Mouse (Mus musculus): ENCODE data around the gene Tmem63c. TPM values are rescaled to one million over a fixed set of nuclear protein-coding genes. Genes with fewer than 3 reads are reported as not detected.

Tmem63c gene
- polyA plus RNA-seq, 1 experiment from 2014 or later = not detected

- H3K36me3 ChIP-seq = no peaks in the 10 kb centered on the region
- peaks cover 20% of the 10 kb centered on the region for H3K4me1 ChIP-seq (replicated peaks)
- WGBS = 39% methylated on average over 16 of the region's 16 CpGs
- no peak overlapping the region for H3K9ac ChIP-seq
- peaks cover 99% of the 10 kb centered on the region for H3K27me3 ChIP-seq (replicated peaks)
- no peak overlapping the region for H3K4me3 ChIP-seq
- no peak for ATAC-seq (ENCODE audit: insufficient number of reproducible peaks, low FRiP score)
- no peaks in the 10 kb centered on the region for H3K9me3 ChIP-seq (replicated peaks)
- no peak overlapping the region for H3K27ac ChIP-seq (ENCODE audit: poor library complexity, severe bottlenecking)
- H3K4me2 ChIP-seq = no peak overlapping the region
Measured at GRCm38 (mm10) chr12:86988227-86988626, 32.9 kb upstream of the Tmem63c start.

GRCm38 (mm10) chr12:86989378-86989777, 31.8 kb upstream of the Tmem63c start:
- Histone ChIP-seq H3K27ac (ENCODE audit: poor library complexity, severe bottlenecking) (no peak overlapping the region), H3K27me3 (replicated peaks) (peaks cover 93% of the 10 kb centered on the region), H3K36me3 (no peaks in the 10 kb centered on the region), H3K9me3 (replicated peaks) (no peaks in the 10 kb centered on the region), H3K4me3 (no peak overlapping the region), H3K4me1 (replicated peaks) (peaks cover 14% of the 10 kb centered on the region), H3K9ac (no peak overlapping the region), H3K4me2 (no peak overlapping the region)
- WGBS = 11% methylated on average over 15 of the region's 15 CpGs
- no peak for ATAC-seq (ENCODE audit: insufficient number of reproducible peaks, low FRiP score)

GRCm38 (mm10) chr12:86989890-86990754, 31.0 kb upstream of the Tmem63c start, which contains the start of gene Zdhhc22:
TSS of gene Zdhhc22 (minus strand) at chr12:86990430.
- H3K36me3 ChIP-seq = no peaks in the 10 kb centered on the region
- H3K4me1 ChIP-seq (replicated peaks) = peaks cover 14% of the 10 kb centered on the region
- H3K4me3 ChIP-seq = peak within 1 kb of the TSS; percentile 26
- H3K9me3 ChIP-seq (replicated peaks) = no peaks in the 10 kb centered on the region
- ATAC-seq (ENCODE audit: insufficient number of reproducible peaks, low FRiP score) = peak; percentile 43; the same call in 1 of the 2 replicates
- WGBS = under 1% methylated on average over 60 of the region's 68 CpGs
- no peak within 1 kb of the TSS for H3K9ac ChIP-seq
- no peak within 1 kb of the TSS for H3K27ac ChIP-seq (ENCODE audit: poor library complexity, severe bottlenecking)
- H3K27me3 ChIP-seq (replicated peaks) = peaks cover 86% of the 10 kb centered on the region
- peak within 1 kb of the TSS; percentile 63 for H3K4me2 ChIP-seq

- peak overlapping the region; percentile 63; the same call in 1 of the 2 replicates for H3K4me2 ChIP-seq
- ATAC-seq (ENCODE audit: insufficient number of reproducible peaks, low FRiP score) = no peak
- no peak overlapping the region for H3K4me3 ChIP-seq
- peaks cover 14% of the 10 kb centered on the region for H3K4me1 ChIP-seq (replicated peaks)
- no peak overlapping the region for H3K9ac ChIP-seq
- peaks cover 79% of the 10 kb centered on the region for H3K27me3 ChIP-seq (replicated peaks)
- no peaks in the 10 kb centered on the region for H3K9me3 ChIP-seq (replicated peaks)
- 37% methylated on average over 2 of the region's 2 CpGs for WGBS
- H3K27ac ChIP-seq (ENCODE audit: poor library complexity, severe bottlenecking) = no peak overlapping the region
- no peaks in the 10 kb centered on the region for H3K36me3 ChIP-seq
Measured at GRCm38 (mm10) chr12:86990755-86991110, 30.4 kb upstream of the Tmem63c start.

GRCm38 (mm10) chr12:86994166-86994565, 27.0 kb upstream of the Tmem63c start:
- peaks cover 45% of the 10 kb centered on the region for H3K27me3 ChIP-seq (replicated peaks)

GRCm38 (mm10) chr12:86994776-86995175, 26.4 kb upstream of the Tmem63c start:
- no peaks in the 10 kb centered on the region for H3K36me3 ChIP-seq
- H3K4me2 ChIP-seq = no peak overlapping the region
- no peak overlapping the region for H3K27ac ChIP-seq (ENCODE audit: poor library complexity, severe bottlenecking)
- no peak for ATAC-seq (ENCODE audit: insufficient number of reproducible peaks, low FRiP score)
- peaks cover 39% of the 10 kb centered on the region for H3K27me3 ChIP-seq (replicated peaks)
- WGBS = 55% methylated on average over 3 of the region's 3 CpGs
- H3K9me3 ChIP-seq (replicated peaks) = no peaks in the 10 kb centered on the region
- H3K9ac ChIP-seq = no peak overlapping the region
- peaks cover 15% of the 10 kb centered on the region for H3K4me1 ChIP-seq (replicated peaks)
- no peak overlapping the region for H3K4me3 ChIP-seq

More at GRCm38 (mm10) chr12:86994166-86994565, 27.0 kb upstream of the Tmem63c start:
- Histone ChIP-seq H3K4me2 (no peak overlapping the region), H3K36me3 (no peaks in the 10 kb centered on the region), H3K9ac (no peak overlapping the region), H3K4me1 (replicated peaks) (peaks cover 15% of the 10 kb centered on the region), H3K4me3 (no peak overlapping the region), H3K27ac (ENCODE audit: poor library complexity, severe bottlenecking) (no peak overlapping the region), H3K9me3 (replicated peaks) (no peaks in the 10 kb centered on the region)
- no peak for ATAC-seq (ENCODE audit: insufficient number of reproducible peaks, low FRiP score)
- 29% methylated on average over 4 of the region's 4 CpGs for WGBS

GRCm38 (mm10) chr12:86995931-86996330, 25.2 kb upstream of the Tmem63c start:
- no peaks in the 10 kb centered on the region for H3K36me3 ChIP-seq
- H3K27ac ChIP-seq (ENCODE audit: poor library complexity, severe bottlenecking) = no peak overlapping the region
- H3K27me3 ChIP-seq (replicated peaks) = peaks cover 27% of the 10 kb centered on the region
- peaks cover 14% of the 10 kb centered on the region for H3K4me1 ChIP-seq (replicated peaks)
- no peak overlapping the region for H3K9ac ChIP-seq
- 64% methylated on average over 6 of the region's 6 CpGs for WGBS
- no peaks in the 10 kb centered on the region for H3K9me3 ChIP-seq (replicated peaks)
- H3K4me2 ChIP-seq = no peak overlapping the region
- no peak for ATAC-seq (ENCODE audit: insufficient number of reproducible peaks, low FRiP score)
- H3K4me3 ChIP-seq = no peak overlapping the region

- peaks cover 14% of the 10 kb centered on the region for H3K4me1 ChIP-seq (replicated peaks)
- 0 out of 2 replicates have a peak, but pooled peaks cover 4% of the 10 kb centered on the region for H3K27me3 ChIP-seq (replicated peaks)
- no peak overlapping the region for H3K27ac ChIP-seq (ENCODE audit: poor library complexity, severe bottlenecking)
- no peaks in the 10 kb centered on the region for H3K9me3 ChIP-seq (replicated peaks)
- ATAC-seq (ENCODE audit: insufficient number of reproducible peaks, low FRiP score) = no peak
- no peaks in the 10 kb centered on the region for H3K36me3 ChIP-seq
- 82% methylated on average over 4 of the region's 4 CpGs for WGBS
- no peak overlapping the region for H3K9ac ChIP-seq
- H3K4me2 ChIP-seq = no peak overlapping the region
- no peak overlapping the region for H3K4me3 ChIP-seq
Measured at GRCm38 (mm10) chr12:86998699-86999098, 22.4 kb upstream of the Tmem63c start.

- Histone ChIP-seq H3K27ac (ENCODE audit: poor library complexity, severe bottlenecking) (no peak overlapping the region), H3K36me3 (no peaks in the 10 kb centered on the region), H3K4me1 (replicated peaks) (peaks cover 14% of the 10 kb centered on the region), H3K9ac (no peak overlapping the region), H3K9me3 (replicated peaks) (no peaks in the 10 kb centered on the region), H3K4me3 (no peak overlapping the region), H3K4me2 (no peak overlapping the region), H3K27me3 (replicated peaks) (0 out of 2 replicates have a peak, but pooled peaks cover 3% of the 10 kb centered on the region)
- no peak for ATAC-seq (ENCODE audit: insufficient number of reproducible peaks, low FRiP score)
- WGBS = 53% methylated on average over 10 of the region's 10 CpGs
Measured at GRCm38 (mm10) chr12:86999283-86999820, 21.8 kb upstream of the Tmem63c start.

- H3K9ac ChIP-seq = no peak overlapping the region
- no peak for ATAC-seq (ENCODE audit: insufficient number of reproducible peaks, low FRiP score)
- no peaks in the 10 kb centered on the region for H3K9me3 ChIP-seq (replicated peaks)
- H3K4me2 ChIP-seq = peak overlapping the region; percentile 3; the same call in 1 of the 2 replicates
- WGBS = 47% methylated on average over 5 of the region's 5 CpGs
- peaks cover 14% of the 10 kb centered on the region for H3K4me1 ChIP-seq (replicated peaks)
- H3K27ac ChIP-seq (ENCODE audit: poor library complexity, severe bottlenecking) = no peak overlapping the region
- H3K27me3 ChIP-seq (replicated peaks) = peaks cover 3% of the 10 kb centered on the region; the same call in 1 of the 2 replicates
- H3K36me3 ChIP-seq = no peaks in the 10 kb centered on the region
- no peak overlapping the region for H3K4me3 ChIP-seq
Measured at GRCm38 (mm10) chr12:87000151-87000839, 20.8 kb upstream of the Tmem63c start.

GRCm38 (mm10) chr12:87000840-87001176, 20.3 kb upstream of the Tmem63c start:
- H3K4me3 ChIP-seq = no peak overlapping the region
- peak; percentile 33; the same call in 1 of the 2 replicates for ATAC-seq (ENCODE audit: insufficient number of reproducible peaks, low FRiP score)
- H3K27ac ChIP-seq (ENCODE audit: poor library complexity, severe bottlenecking) = no peak overlapping the region
- peaks cover 14% of the 10 kb centered on the region for H3K4me1 ChIP-seq (replicated peaks)
- 43% methylated on average over 6 of the region's 6 CpGs for WGBS
- no peak overlapping the region for H3K9ac ChIP-seq
- no peaks in the 10 kb centered on the region for H3K36me3 ChIP-seq
- H3K9me3 ChIP-seq (replicated peaks) = no peaks in the 10 kb centered on the region
- no peak overlapping the region for H3K4me2 ChIP-seq
- H3K27me3 ChIP-seq (replicated peaks) = peaks cover 3% of the 10 kb centered on the region; the same call in 1 of the 2 replicates
